Mouse (Mus musculus) forebrain, embryonic 10.5 days (tissue): ENCODE data around the gene Tab3. TPM values are rescaled to one million over a fixed set of nuclear protein-coding genes. Genes with fewer than 3 reads are reported as not detected.

Experiments
- DNase-seq: peaks from one replicate; pipeline ENCODE4 v3.0.0-alpha.2; 2017; ENCODE audit warnings: low spot score; ENCODE audit errors: extremely low spot score
- H3K27ac ChIP-seq: fragments of 300-500 bp; sonication (generic); 2 replicates; pipeline ENCODE4 v1.5.1; 2016; ENCODE audit warnings: mild to moderate bottlenecking
- H3K27me3 ChIP-seq: fragments of 300-500 bp; sonication (generic); 2 replicates; pipeline ENCODE4 v1.6.1; 2016; ENCODE audit warnings: mild to moderate bottlenecking; ENCODE audit not compliant: poor library complexity, severe bottlenecking
- H3K36me3 ChIP-seq: fragments of 300-500 bp; sonication (generic); replicated peaks from 2 replicates; pipeline ENCODE4 v1.6.1; 2016; ENCODE audit warnings: mild to moderate bottlenecking, moderate library complexity
- H3K4me1 ChIP-seq: fragments of 300-500 bp; sonication (generic); 2 replicates; pipeline ENCODE4 v1.6.1; 2016
- H3K4me3 ChIP-seq: fragments of 300-500 bp; sonication (generic); 2 replicates; pipeline ENCODE4 v1.5.1; 2016; ENCODE audit warnings: mild to moderate bottlenecking, moderate library complexity
- H3K9me3 ChIP-seq: fragments of 300-500 bp; sonication (generic); 2 replicates; pipeline ENCODE4 v1.6.1; 2016; ENCODE audit warnings: mild to moderate bottlenecking, moderate library complexity
- WGBS: fragments of 180-500 bp; shearing (Covaris S2); methylation state at CpG from one replicate; pipeline ENCODE4 v1.1.7; 2016; 5-methylcytosine and 5-hydroxymethylcytosine counted together
- microRNA-seq: library from miRNA; unstranded; fragments of <30 nt; microRNA quantifications from one replicate; pipeline ENCODE4, GENCODE M21; 2017
- polyA plus RNA-seq: library from polyadenylated mRNA; unstranded; fragments of >200 nt; fragmentation: Nextera tagmentation; extraction: Ambion mirVana; gene quantifications from 2 replicates; pipeline ENCODE4 v1.2.1, GENCODE M21; 2016

The Tab3 gene
- polyA plus RNA-seq, 1 experiment from 2014 or later: 4.3 TPM

- H3K36me3 ChIP-seq: no peaks in the 10 kb centered on the region
- no peak for DNase-seq
- H3K27me3 ChIP-seq: no peaks in the 10 kb centered on the region
- H3K9me3 ChIP-seq: no peaks in the 10 kb centered on the region
- H3K4me1 ChIP-seq: no peaks in the 10 kb centered on the region
- WGBS: 79% methylated on average over 1 of the region's 1 CpGs
- H3K4me3 ChIP-seq: no peak overlapping the region
- no peak overlapping the region for H3K27ac ChIP-seq
These were observed 108.3 kb downstream of the Tab3 start for GRCm38 (mm10) chrX:85682125-85682524.

- H3K27me3 ChIP-seq: no peaks in the 10 kb centered on the region
- H3K4me3 ChIP-seq: no peak overlapping the region
- H3K27ac ChIP-seq: no peak overlapping the region
- WGBS: 50% methylated on average over 2 of the region's 2 CpGs
- H3K36me3 ChIP-seq: no peaks in the 10 kb centered on the region
- H3K4me1 ChIP-seq: no peaks in the 10 kb centered on the region
- H3K9me3 ChIP-seq: no peaks in the 10 kb centered on the region
- DNase-seq: no peak
These were observed 109.9 kb downstream of the Tab3 start for GRCm38 (mm10) chrX:85683723-85684122.

Small RNA genes within 50 kb of the gene (microRNA-seq; reads per million reads assigned to microRNA genes)
- not detected for gene Gm44378

Other genes with a start within 250 kb of the Tab3 start
- 7.2 and 7.3 TPM in 2 replicates for gene Gk, start 202.8 kb downstream of the Tab3 start, polyA plus RNA-seq